Mouse (Mus musculus): ENCODE measurements around the gene Sfxn5. TPM values are rescaled to one million over a fixed set of nuclear protein-coding genes. Genes with fewer than 3 reads are reported as not detected.

The Sfxn5 gene
- total and polyA plus RNA-seq, 2 experiments from 2014 or later: 2.7 to 4.8 TPM

- WGBS: 52% methylated on average over 7 of the region's 7 CpGs
- no peaks in the 10 kb centered on the region for H3K4me1 ChIP-seq (ENCODE audit: control insufficient read depth, insufficient read depth)
- no peak for DNase-seq (ENCODE audit: low spot score)
These were observed 100.2 kb downstream of the Sfxn5 start for GRCm38 (mm10) chr6:85232836-85233623.

GRCm38 (mm10) chr6:85232045-85232444, 101.2 kb downstream of the Sfxn5 start:
- no peaks in the 10 kb centered on the region for H3K9me3 ChIP-seq (replicated peaks; ENCODE audit: control insufficient read depth, low read length)
- H3K4me1 ChIP-seq (ENCODE audit: control insufficient read depth, insufficient read depth): no peaks in the 10 kb centered on the region
- 80% methylated on average over 4 of the region's 4 CpGs for WGBS
- ATAC-seq (ENCODE audit: insufficient read depth, low read depth): no peak
- H3K9ac ChIP-seq (replicated peaks; ENCODE audit: low read depth, low read length): no peak overlapping the region
- H3K4me3 ChIP-seq (ENCODE audit: low read depth, low read length): no peak overlapping the region
- DNase-seq (ENCODE audit: low spot score): no peak
- no peak overlapping the region for H3K27ac ChIP-seq (ENCODE audit: low read depth)
- no peaks in the 10 kb centered on the region for H3K36me3 ChIP-seq (replicated peaks; ENCODE audit: control insufficient read depth, insufficient read depth, low read length)
- H3K4me2 ChIP-seq (ENCODE audit: low read depth, low read length): no peak overlapping the region
- TF ChIP-seq CTCF (IDR thresholded peaks at IDR 0.05; ENCODE audit: low read depth) (no peak), EP300 (IDR thresholded peaks at IDR 0.05; ENCODE audit: low read depth) (no peak)
- H3K27me3 ChIP-seq (ENCODE audit: control insufficient read depth, insufficient read depth, low read length): no peaks in the 10 kb centered on the region

More at GRCm38 (mm10) chr6:85232836-85233623, 100.2 kb downstream of the Sfxn5 start:
- no peak overlapping the region for H3K4me2 ChIP-seq (ENCODE audit: low read depth, low read length)
- TF ChIP-seq CTCF (IDR thresholded peaks at IDR 0.05; ENCODE audit: low read depth) (no peak), EP300 (IDR thresholded peaks at IDR 0.05; ENCODE audit: low read depth) (no peak)
- no peaks in the 10 kb centered on the region for H3K36me3 ChIP-seq (replicated peaks; ENCODE audit: control insufficient read depth, insufficient read depth, low read length)
- no peak overlapping the region for H3K4me3 ChIP-seq (ENCODE audit: low read depth, low read length)
- no peak for ATAC-seq (ENCODE audit: insufficient read depth, low read depth)
- H3K27ac ChIP-seq (ENCODE audit: low read depth): no peak overlapping the region
- H3K9ac ChIP-seq (replicated peaks; ENCODE audit: low read depth, low read length): no peak overlapping the region
- H3K27me3 ChIP-seq (ENCODE audit: control insufficient read depth, insufficient read depth, low read length): no peaks in the 10 kb centered on the region
- H3K9me3 ChIP-seq (replicated peaks; ENCODE audit: control insufficient read depth, low read length): no peaks in the 10 kb centered on the region

- Histone ChIP-seq H3K9me3 (replicated peaks; ENCODE audit: control insufficient read depth, low read length) (no peaks in the 10 kb centered on the region), H3K4me1 (ENCODE audit: control insufficient read depth, insufficient read depth) (no peaks in the 10 kb centered on the region), H3K27me3 (ENCODE audit: control insufficient read depth, insufficient read depth, low read length) (no peaks in the 10 kb centered on the region), H3K4me3 (ENCODE audit: low read depth, low read length) (no peak overlapping the region), H3K4me2 (ENCODE audit: low read depth, low read length) (no peak overlapping the region), H3K36me3 (replicated peaks; ENCODE audit: control insufficient read depth, insufficient read depth, low read length) (no peaks in the 10 kb centered on the region), H3K27ac (ENCODE audit: low read depth) (no peak overlapping the region), H3K9ac (replicated peaks; ENCODE audit: low read depth, low read length) (no peak overlapping the region)
- 31% methylated on average over 6 of the region's 6 CpGs for WGBS
- TF ChIP-seq EP300 (IDR thresholded peaks at IDR 0.05; ENCODE audit: low read depth) (no peak), CTCF (IDR thresholded peaks at IDR 0.05; ENCODE audit: low read depth) (no peak)
- DNase-seq (ENCODE audit: low spot score): no peak
- ATAC-seq (ENCODE audit: insufficient read depth, low read depth): no peak
These were observed 101.8 kb downstream of the Sfxn5 start for GRCm38 (mm10) chr6:85231469-85231868.

- H3K36me3 ChIP-seq (replicated peaks; ENCODE audit: control insufficient read depth, insufficient read depth, low read length): no peaks in the 10 kb centered on the region
- no peak for DNase-seq (ENCODE audit: low spot score)
- WGBS: 60% methylated on average over 3 of the region's 3 CpGs
- H3K27ac ChIP-seq (ENCODE audit: low read depth): no peak overlapping the region
- H3K4me1 ChIP-seq (ENCODE audit: control insufficient read depth, insufficient read depth): no peaks in the 10 kb centered on the region
- no peaks in the 10 kb centered on the region for H3K9me3 ChIP-seq (replicated peaks; ENCODE audit: control insufficient read depth, low read length)
- no peak overlapping the region for H3K9ac ChIP-seq (replicated peaks; ENCODE audit: low read depth, low read length)
- no peak for TF ChIP-seq EP300 (IDR thresholded peaks at IDR 0.05; ENCODE audit: low read depth)
- TF ChIP-seq CTCF (IDR thresholded peaks at IDR 0.05; ENCODE audit: low read depth): no peak
- ATAC-seq (ENCODE audit: insufficient read depth, low read depth): no peak
- H3K4me2 ChIP-seq (ENCODE audit: low read depth, low read length): no peak overlapping the region
- no peaks in the 10 kb centered on the region for H3K27me3 ChIP-seq (ENCODE audit: control insufficient read depth, insufficient read depth, low read length)
- no peak overlapping the region for H3K4me3 ChIP-seq (ENCODE audit: low read depth, low read length)
These were observed 102.5 kb downstream of the Sfxn5 start for GRCm38 (mm10) chr6:85230762-85231161.

- no peaks in the 10 kb centered on the region for H3K27me3 ChIP-seq (ENCODE audit: control insufficient read depth, insufficient read depth, low read length)
These were observed 105.7 kb downstream of the Sfxn5 start for GRCm38 (mm10) chr6:85227520-85227919.

GRCm38 (mm10) chr6:85226570-85226969, 106.7 kb downstream of the Sfxn5 start:
- Histone ChIP-seq H3K4me2 (ENCODE audit: low read depth, low read length) (no peak overlapping the region), H3K27me3 (ENCODE audit: control insufficient read depth, insufficient read depth, low read length) (no peaks in the 10 kb centered on the region), H3K36me3 (replicated peaks; ENCODE audit: control insufficient read depth, insufficient read depth, low read length) (no peaks in the 10 kb centered on the region), H3K4me1 (ENCODE audit: control insufficient read depth, insufficient read depth) (no peaks in the 10 kb centered on the region), H3K9me3 (replicated peaks; ENCODE audit: control insufficient read depth, low read length) (no peaks in the 10 kb centered on the region), H3K9ac (replicated peaks; ENCODE audit: low read depth, low read length) (no peak overlapping the region), H3K27ac (ENCODE audit: low read depth) (no peak overlapping the region), H3K4me3 (ENCODE audit: low read depth, low read length) (no peak overlapping the region)
- DNase-seq (ENCODE audit: low spot score): no peak
- ATAC-seq (ENCODE audit: insufficient read depth, low read depth): no peak
- TF ChIP-seq EP300 (IDR thresholded peaks at IDR 0.05; ENCODE audit: low read depth): no peak
- TF ChIP-seq CTCF (IDR thresholded peaks at IDR 0.05; ENCODE audit: low read depth): no peak
- 83% methylated on average over 9 of the region's 9 CpGs for WGBS

More at GRCm38 (mm10) chr6:85227520-85227919, 105.7 kb downstream of the Sfxn5 start:
- H3K9ac ChIP-seq (replicated peaks; ENCODE audit: low read depth, low read length): no peak overlapping the region
- H3K4me3 ChIP-seq (ENCODE audit: low read depth, low read length): no peak overlapping the region
- DNase-seq (ENCODE audit: low spot score) (no peak), ATAC-seq (ENCODE audit: insufficient read depth, low read depth) (no peak)
- H3K4me1 ChIP-seq (ENCODE audit: control insufficient read depth, insufficient read depth): no peaks in the 10 kb centered on the region
- TF ChIP-seq EP300 (IDR thresholded peaks at IDR 0.05; ENCODE audit: low read depth) (no peak), CTCF (IDR thresholded peaks at IDR 0.05; ENCODE audit: low read depth) (no peak)
- H3K36me3 ChIP-seq (replicated peaks; ENCODE audit: control insufficient read depth, insufficient read depth, low read length): no peaks in the 10 kb centered on the region
- H3K9me3 ChIP-seq (replicated peaks; ENCODE audit: control insufficient read depth, low read length): no peaks in the 10 kb centered on the region
- WGBS: 60% methylated on average over 2 of the region's 2 CpGs
- no peak overlapping the region for H3K4me2 ChIP-seq (ENCODE audit: low read depth, low read length)
- H3K27ac ChIP-seq (ENCODE audit: low read depth): no peak overlapping the region

Data from heart, postnatal 0 days (tissue).